Comparison of ENCODE assay signal across 17 mouse cellular contexts in the genomic region with DNA sequence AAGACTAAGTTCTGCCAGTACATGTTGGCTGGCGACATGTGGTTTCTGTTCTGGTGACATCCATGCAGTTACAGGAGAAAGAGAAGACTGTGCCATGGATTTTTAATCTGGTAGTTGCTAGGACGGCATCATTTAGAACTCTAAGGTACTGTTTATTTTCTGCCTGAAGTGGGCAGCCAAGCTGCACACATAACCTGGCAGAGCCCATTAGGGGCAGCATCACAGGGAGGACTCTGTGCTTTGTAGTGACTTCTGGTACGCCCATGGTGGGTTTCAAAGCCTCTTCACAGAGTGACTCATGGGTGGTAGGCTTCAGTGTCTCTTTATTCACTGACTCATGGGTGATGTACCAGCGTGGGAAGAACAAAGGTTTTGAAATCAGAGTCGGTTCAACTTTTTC.
DNase-seq lines count a peak whose midpoint lies in the region; ATAC-seq and TF ChIP-seq lines count a peak whose summit lies in the region.
"Had no signal": no experiment of that assay in that cellular context is flagged by ENCODE, and none has a peak within 500 bp of the region (broad histone marks: within the 10 kb centered on the region; RNA-seq: fewer than 3 reads in every experiment).

No protein-coding gene starts in this region.

- no peaks in the 10 kb centered on the region for H3K36me3 ChIP-seq in kidney, postnatal 0 days (ENCODE audit: insufficient read depth, low read length)
- no peaks in the 10 kb centered on the region for H3K36me3 ChIP-seq in lung, embryonic 14.5 days (ENCODE audit: insufficient read depth)
- H3K36me3 ChIP-seq: G1E; hindbrain, embryonic 10.5 days; limb, embryonic 12.5 days; liver, embryonic 15.5 days; midbrain, embryonic 12.5 days had no signal

- no peaks in the 10 kb centered on the region for H3K9me3 ChIP-seq in kidney, postnatal 0 days (replicated peaks; ENCODE audit: low read length)
- H3K9me3 ChIP-seq in lung, embryonic 14.5 days (ENCODE audit: low read depth, low read length): no peaks in the 10 kb centered on the region
- H3K9me3 ChIP-seq: G1E; hindbrain, embryonic 10.5 days; limb, embryonic 12.5 days; liver, embryonic 15.5 days; midbrain, embryonic 12.5 days had no signal

- ATAC-seq in kidney, postnatal 0 days (replicated peaks; ENCODE audit: low FRiP score, low read depth): no peak
- ATAC-seq in lung, embryonic 14.5 days (ENCODE audit: insufficient read depth): no peak
- ATAC-seq: intestine, embryonic 16.5 days had no signal

- no peaks in the 10 kb centered on the region for H3K27me3 ChIP-seq in kidney, postnatal 0 days (ENCODE audit: insufficient read depth, low read length)
- H3K27me3 ChIP-seq in lung, embryonic 14.5 days (ENCODE audit: insufficient read depth, low read length): no peaks in the 10 kb centered on the region
- H3K27me3 ChIP-seq: limb, embryonic 12.5 days; liver, embryonic 15.5 days had no signal

- no peak overlapping the region for H3K4me2 ChIP-seq in kidney, postnatal 0 days (ENCODE audit: low read length)
- H3K4me2 ChIP-seq in lung, embryonic 14.5 days: no peak overlapping the region
- H3K4me2 ChIP-seq: limb, embryonic 12.5 days; liver, embryonic 15.5 days; midbrain, embryonic 12.5 days had no signal

- DNase-seq in kidney, postnatal 0 days (ENCODE audit: low spot score): peak; percentile 15
- no peak for DNase-seq in kidney, adult 8-10 months
- DNase-seq in lung, embryonic 14.5 days: no peak
- DNase-seq in lung, postnatal 25 days (ENCODE audit: low spot score): no peak
- peak; percentile 64 for DNase-seq in brain, adult 2 months (ENCODE audit: low read depth, low spot score)
- peak; percentile 9 to 14 for DNase-seq in layer of hippocampus, postnatal 14 days (ENCODE audit: low spot score in 2 of 2)
- DNase-seq in thymus, postnatal 0 days (ENCODE audit: low spot score): no peak
- DNase-seq in cerebellum, adult 8-10 months: no peak
- DNase-seq: adrenal gland, postnatal 14 days; cerebellum, postnatal 25 days; lung, postnatal 4 days had no signal

- H3K4me3 ChIP-seq in kidney, postnatal 0 days (replicated peaks; ENCODE audit: low read depth, low read length): no peak overlapping the region
- no peak overlapping the region for H3K4me3 ChIP-seq in lung, embryonic 14.5 days (ENCODE audit: low read depth, low read length)
- H3K4me3 ChIP-seq: hindbrain, embryonic 10.5 days; limb, embryonic 12.5 days; liver, embryonic 15.5 days; midbrain, embryonic 12.5 days had no signal

- H3K4me1 ChIP-seq in kidney, postnatal 0 days (replicated peaks; ENCODE audit: insufficient read depth, low read length): no peaks in the 10 kb centered on the region
- H3K4me1 ChIP-seq in lung, embryonic 14.5 days (ENCODE audit: insufficient read depth): no peaks in the 10 kb centered on the region
- H3K4me1 ChIP-seq: limb, embryonic 12.5 days; liver, embryonic 15.5 days had no signal

- TF ChIP-seq CTCF in kidney, postnatal 0 days (IDR thresholded peaks at IDR 0.05; ENCODE audit: low read depth): peak; percentile 51; the same call in 1 of the 2 replicates
- peak; percentile 16 for TF ChIP-seq CTCF in lung, embryonic 14.5 days (IDR thresholded peaks at IDR 0.05; ENCODE audit: low read depth)

- no peak overlapping the region for H3K27ac ChIP-seq in kidney, postnatal 0 days
- H3K27ac ChIP-seq in lung, embryonic 14.5 days (ENCODE audit: low read depth): no peak overlapping the region
- H3K27ac ChIP-seq: hindbrain, embryonic 10.5 days; limb, embryonic 12.5 days; liver, embryonic 15.5 days; midbrain, embryonic 12.5 days had no signal

- H3K9ac ChIP-seq in kidney, postnatal 0 days (ENCODE audit: low read depth, low read length): no peak overlapping the region
- no peak overlapping the region for H3K9ac ChIP-seq in lung, embryonic 14.5 days
- H3K9ac ChIP-seq: limb, embryonic 12.5 days; liver, embryonic 15.5 days; midbrain, embryonic 12.5 days had no signal

- 76% methylated on average over 5 of the region's 5 CpGs for WGBS in kidney, postnatal 0 days
- 72% methylated on average over 5 of the region's 5 CpGs for WGBS in lung, embryonic 14.5 days

Comparison
In these comparisons a context has a peak if more than half of its experiments do, and no peak if none do; other contexts are left out.
1. DNase-seq: peak in kidney, postnatal 0 days (single experiment), brain, adult 2 months (single experiment) and layer of hippocampus, postnatal 14 days (2 of 2); none in kidney, adult 8-10 months (0 of 2), lung, embryonic 14.5 days (single experiment), lung, postnatal 25 days (single experiment), thymus, postnatal 0 days (single experiment) and cerebellum, adult 8-10 months (single experiment).